Mouse (Mus musculus): Measurements from ENCODE around the gene Wnt7a. TPM values are rescaled to one million over a fixed set of nuclear protein-coding genes. Genes with fewer than 3 reads are reported as not detected.

Wnt7a gene
- total and polyA plus RNA-seq, 3 experiments, result not detected

DNA sequence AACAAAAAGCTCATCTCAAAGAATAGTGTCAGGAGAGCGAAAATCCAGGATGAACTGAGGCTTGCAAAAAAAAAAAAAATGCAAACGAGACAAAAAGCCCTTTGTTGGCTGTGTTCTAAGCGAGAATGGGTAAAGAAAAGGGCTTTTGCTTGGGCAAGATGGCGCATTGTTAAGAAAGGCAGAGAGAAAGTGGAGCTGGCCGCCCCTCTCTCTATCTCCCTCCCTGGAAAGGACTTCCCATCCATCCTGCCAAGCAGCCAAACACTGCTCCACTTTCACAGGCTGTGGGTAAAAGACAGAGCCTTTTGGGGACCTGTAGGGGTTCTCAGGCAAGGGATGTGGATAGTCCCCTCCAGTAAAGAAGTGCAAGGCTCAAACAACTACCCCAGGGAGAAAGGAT, 9.6 kb downstream of the Wnt7a start:
- Histone ChIP-seq H3K9ac (ENCODE audit: control insufficient read depth, low read depth, low read length, poor library complexity, severe bottlenecking) (no peak overlapping the region), H3K27me3 (ENCODE audit: control insufficient read depth in 1 of 2, insufficient read depth in 2 of 2, low read length in 2 of 2) (peaks cover 6 to 12% of the 10 kb centered on the region in 2 experiments)
- DNase-seq (ENCODE audit: low read depth, low spot score), result no peak

DNA sequence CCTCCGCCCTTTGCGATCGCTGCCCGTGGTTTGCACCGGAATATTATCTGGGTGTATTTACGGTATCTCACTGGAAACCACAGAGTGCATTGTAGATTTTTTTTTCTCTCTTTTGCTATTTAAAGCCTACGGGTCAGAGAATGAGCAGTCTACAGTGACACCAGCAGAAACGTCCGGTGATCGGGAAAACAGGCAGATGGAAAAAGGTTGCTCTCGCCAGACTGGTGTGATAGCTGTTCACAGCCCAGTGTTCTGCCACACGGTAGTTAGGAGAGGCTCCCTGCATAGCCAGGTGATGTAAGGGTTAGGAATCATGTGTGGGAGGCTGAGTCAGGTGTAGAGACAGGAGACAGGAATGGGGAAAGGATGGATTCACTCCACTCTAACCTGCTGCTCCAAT, 10.6 kb downstream of the Wnt7a start:
- TF ChIP-seq ELF1 (IDR thresholded peaks at IDR 0.05; ENCODE audit: low read depth, low read length) (no peak), UBTF (IDR thresholded peaks at IDR 0.05; ENCODE audit: borderline replicate concordance, insufficient read depth, low read depth, low read length) (no peak), NELFE (IDR thresholded peaks at IDR 0.05; ENCODE audit: low read depth, low read length) (no peak), RAD21 (IDR thresholded peaks at IDR 0.05; ENCODE audit: low read depth, low read length) (no peak)
- H3K4me3 ChIP-seq (ENCODE audit: control insufficient read depth in 1 of 2, insufficient read depth in 1 of 2, low read depth in 2 of 2, low read length in 2 of 2), result no peak overlapping the region

More for the DNA sequence above, 9.6 kb downstream of the Wnt7a start:
- no peaks in the 10 kb centered on the region for H3K79me2 ChIP-seq (ENCODE audit: control insufficient read depth, insufficient read depth, low read length, poor library complexity)
- no peaks in the 10 kb centered on the region for H3K36me3 ChIP-seq (ENCODE audit: control insufficient read depth in 1 of 2, insufficient read depth in 2 of 2, low read length in 2 of 2)
- no peaks in the 10 kb centered on the region for H3K4me1 ChIP-seq (ENCODE audit: control insufficient read depth in 1 of 2, insufficient read depth in 2 of 2, low read length in 2 of 2)
- H3K9me3 ChIP-seq (replicated peaks; ENCODE audit: insufficient read depth, low read length), result no peaks in the 10 kb centered on the region
- TF ChIP-seq TAL1 (IDR thresholded peaks at IDR 0.05; ENCODE audit: low read length), result no peak
- TF ChIP-seq ZMIZ1 (IDR thresholded peaks at IDR 0.05; ENCODE audit: low read depth, low read length), result no peak
- TF ChIP-seq GATA1 (IDR thresholded peaks at IDR 0.05; ENCODE audit: low read depth, low read length), result no peak
- no peak for TF ChIP-seq NRF1 (IDR thresholded peaks at IDR 0.05; ENCODE audit: insufficient read depth, low read depth, low read length, poor library complexity, severe bottlenecking)
- TF ChIP-seq POLR2AphosphoS5 (IDR thresholded peaks at IDR 0.05; ENCODE audit: borderline replicate concordance, low read depth, low read length), result no peak
- no peak overlapping the region for H3K27ac ChIP-seq (ENCODE audit: control insufficient read depth, low read depth, low read length)
- H3K4me3 ChIP-seq (ENCODE audit: control insufficient read depth in 1 of 2, insufficient read depth in 1 of 2, low read depth in 2 of 2, low read length in 2 of 2), result no peak overlapping the region

DNA sequence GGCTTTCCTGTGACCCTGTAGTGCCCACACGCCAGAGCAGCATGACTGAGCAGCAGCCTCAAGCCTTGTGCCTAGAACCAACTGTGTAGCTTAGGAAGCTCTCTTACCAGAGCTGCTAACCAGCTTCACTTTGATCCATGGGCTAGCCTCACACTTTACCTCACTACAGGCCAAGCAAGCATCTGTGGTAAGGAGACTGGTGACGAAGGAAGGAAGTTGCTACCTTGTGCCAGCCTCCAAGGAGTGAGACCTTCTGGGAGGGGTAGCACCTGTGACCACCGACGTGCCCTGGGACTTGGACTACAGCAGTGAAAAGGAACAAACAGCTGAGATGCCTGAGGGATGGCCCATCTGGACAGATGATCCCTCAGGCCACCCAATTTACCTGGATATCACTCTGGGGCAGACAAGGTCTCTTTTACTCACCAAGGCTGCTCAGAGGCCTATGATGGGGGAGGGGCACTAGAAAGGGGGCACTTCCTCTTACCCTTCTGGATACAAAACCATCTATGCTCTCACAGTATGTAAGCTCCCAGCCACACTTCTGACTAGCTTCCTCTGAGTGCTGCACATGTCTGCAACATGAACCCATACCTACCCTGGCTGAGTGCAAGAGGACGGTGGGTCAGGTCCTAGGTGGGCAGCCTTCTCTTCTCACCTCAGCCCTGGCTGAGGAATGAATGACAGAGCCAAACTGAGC, 18.5 kb downstream of the Wnt7a start:
- peak; percentile 4 for DNase-seq (ENCODE audit: low read depth, low spot score)
- H3K4me3 ChIP-seq (ENCODE audit: control insufficient read depth in 1 of 2, insufficient read depth in 1 of 2, low read depth in 2 of 2, low read length in 2 of 2), result no peak overlapping the region
- no peaks in the 10 kb centered on the region for H3K27me3 ChIP-seq (ENCODE audit: control insufficient read depth in 1 of 2, insufficient read depth in 2 of 2, low read length in 2 of 2)
- H3K4me1 ChIP-seq (ENCODE audit: control insufficient read depth in 1 of 2, insufficient read depth in 2 of 2, low read length in 2 of 2), result no peaks in the 10 kb centered on the region
- no peaks in the 10 kb centered on the region for H3K36me3 ChIP-seq (ENCODE audit: control insufficient read depth in 1 of 2, insufficient read depth in 2 of 2, low read length in 2 of 2)
- H3K9ac ChIP-seq (ENCODE audit: control insufficient read depth, low read depth, low read length, poor library complexity, severe bottlenecking), result no peak overlapping the region
- H3K79me2 ChIP-seq (ENCODE audit: control insufficient read depth, insufficient read depth, low read length, poor library complexity), result no peaks in the 10 kb centered on the region
- H3K27ac ChIP-seq (ENCODE audit: control insufficient read depth, low read depth, low read length), result no peak overlapping the region
- TF ChIP-seq NELFE (IDR thresholded peaks at IDR 0.05; ENCODE audit: low read depth, low read length), result no peak
- TF ChIP-seq MYB (IDR thresholded peaks at IDR 0.05; ENCODE audit: low read depth, low read length), result no peak
- no peak for TF ChIP-seq CHD2 (IDR thresholded peaks at IDR 0.05; ENCODE audit: low read length)
- TF ChIP-seq MXI1 (IDR thresholded peaks at IDR 0.05; ENCODE audit: low read depth, low read length), result no peak
- no peak for TF ChIP-seq UBTF (IDR thresholded peaks at IDR 0.05; ENCODE audit: borderline replicate concordance, insufficient read depth, low read depth, low read length)
- no peak for TF ChIP-seq KAT2A (conservative IDR thresholded peaks at IDR 0.05; ENCODE audit: low read depth, low read length)
- no peak for TF ChIP-seq GATA1 (IDR thresholded peaks at IDR 0.05; ENCODE audit: low read depth, low read length)
- no peak for TF ChIP-seq TAL1 (IDR thresholded peaks at IDR 0.05; ENCODE audit: low read length)
- no peak for TF ChIP-seq ELF1 (IDR thresholded peaks at IDR 0.05; ENCODE audit: low read depth, low read length)
- H3K9me3 ChIP-seq (replicated peaks; ENCODE audit: insufficient read depth, low read length), result no peaks in the 10 kb centered on the region

More for the DNA sequence above, 10.6 kb downstream of the Wnt7a start:
- H3K4me1 ChIP-seq (ENCODE audit: control insufficient read depth in 1 of 2, insufficient read depth in 2 of 2, low read length in 2 of 2), result no peaks in the 10 kb centered on the region
- no peak overlapping the region for H3K27ac ChIP-seq (ENCODE audit: control insufficient read depth, low read depth, low read length)
- H3K9me3 ChIP-seq (replicated peaks; ENCODE audit: insufficient read depth, low read length), result no peaks in the 10 kb centered on the region
- no peaks in the 10 kb centered on the region for H3K36me3 ChIP-seq (ENCODE audit: control insufficient read depth in 1 of 2, insufficient read depth in 2 of 2, low read length in 2 of 2)
- DNase-seq (ENCODE audit: low read depth, low spot score), result no peak
- H3K79me2 ChIP-seq (ENCODE audit: control insufficient read depth, insufficient read depth, low read length, poor library complexity), result no peaks in the 10 kb centered on the region
- no peak overlapping the region for H3K9ac ChIP-seq (ENCODE audit: control insufficient read depth, low read depth, low read length, poor library complexity, severe bottlenecking)
- peaks cover 6 to 12% of the 10 kb centered on the region in 2 experiments for H3K27me3 ChIP-seq (ENCODE audit: control insufficient read depth in 1 of 2, insufficient read depth in 2 of 2, low read length in 2 of 2)

All from MEL (cell line).